Mouse (Mus musculus) ES-E14 (cell line): ENCODE results near the gene Fam3a. TPM values are rescaled to one million over a fixed set of nuclear protein-coding genes. Genes with fewer than 3 reads are reported as not detected.

Source experiments
- DNase-seq: peaks from one replicate; pipeline ENCODE4 v3.0.0-alpha.2; 2013; ENCODE audit warnings: low read depth, low spot score
- H3K27ac ChIP-seq: 2 replicates; pipeline ENCODE4 v1.5.1; 2012; ENCODE audit warnings: low read depth, mild to moderate bottlenecking, low read length, moderate library complexity, mixed read lengths; ENCODE audit not compliant: poor library complexity, insufficient read depth, severe bottlenecking
- H3K36me3 ChIP-seq: 2 replicates; pipeline ENCODE4 v1.6.1; 2012; ENCODE audit warnings: mild to moderate bottlenecking, low read length, moderate library complexity, mixed read lengths; ENCODE audit not compliant: control insufficient read depth, poor library complexity, insufficient read depth, severe bottlenecking
- H3K4me1 ChIP-seq, 2 experiments: fragments of 150-350 bp in 1 of 2; sonication (generic) in 1 of 2; 2 replicates each; pipeline ENCODE4 v1.6.1; 2012; ENCODE audit warnings: low read length in 2 of 2, mild to moderate bottlenecking in 1 of 2, mixed read lengths in 1 of 2; ENCODE audit not compliant: control insufficient read depth in 2 of 2, insufficient read depth in 2 of 2, poor library complexity in 1 of 2
- H3K4me3 ChIP-seq, 2 experiments: fragments of 150-350 bp in 1 of 2; sonication (generic) in 1 of 2; 2 replicates each; pipeline ENCODE4 v1.5.1; 2012; ENCODE audit warnings: low read length in 2 of 2, low read depth in 1 of 2, mild to moderate bottlenecking in 1 of 2, mixed read lengths in 1 of 2; ENCODE audit not compliant: insufficient read depth in 1 of 2, poor library complexity in 1 of 2, severe bottlenecking in 1 of 2
- H3K9ac ChIP-seq: 2 replicates; pipeline ENCODE4 v1.6.1; 2012; ENCODE audit warnings: low read depth, mild to moderate bottlenecking, low read length, mixed read lengths; ENCODE audit not compliant: poor library complexity, insufficient read depth, severe bottlenecking
- H3K9me3 ChIP-seq: fragments of 150-350 bp; sonication (generic); 2 replicates; pipeline ENCODE4 v1.6.1; 2012; ENCODE audit warnings: low read depth, mild to moderate bottlenecking, low read length; ENCODE audit not compliant: control insufficient read depth, insufficient read depth
- CHD2 ChIP-seq: IDR thresholded peaks from 2 replicates; pipeline ENCODE4 v1.6.1; 2014; ENCODE audit warnings: mild to moderate bottlenecking, low read depth, low read length, inconsistent platforms
- HCFC1 ChIP-seq: IDR thresholded peaks from 2 replicates; pipeline ENCODE4 v1.6.1; 2012; ENCODE audit warnings: low read length, inconsistent platforms, borderline replicate concordance; ENCODE audit not compliant: insufficient read depth
- MAFK ChIP-seq: IDR thresholded peaks from 2 replicates; pipeline ENCODE4 v1.6.1; 2014; ENCODE audit warnings: mild to moderate bottlenecking, low read depth, low read length, inconsistent platforms; ENCODE audit not compliant: insufficient read depth
- ZC3H11A ChIP-seq: IDR thresholded peaks from 2 replicates; pipeline ENCODE4 v1.6.1; 2012; ENCODE audit warnings: low read depth, mild to moderate bottlenecking, inconsistent platforms, low read length, borderline replicate concordance
- ZNF384 ChIP-seq: IDR thresholded peaks from 2 replicates; pipeline ENCODE4 v1.6.1; 2012; ENCODE audit warnings: low read depth, low read length, inconsistent platforms
- in situ Hi-C, 2 experiments: fragments of 600-800 bp; cut with MboI; formaldehyde crosslinking; loops; one replicate each; pipeline ENCODE4 v1.15.1; 2025; ENCODE audit warnings: low sequenced_read_pairs in 2 of 2, inconsistent platforms in 1 of 2; ENCODE audit not compliant: unreplicated experiment in 2 of 2
- total RNA-seq: library from RNA; depleted of rRNA; stranded (reverse); fragments of 300-350 nt; gene quantifications from 2 replicates; pipeline ENCODE4 v1.2.3, GENCODE M21; 2012; rRNA removed

Fam3a gene
- total RNA-seq, result 8.9 and 9.6 TPM in 2 replicates

DNA sequence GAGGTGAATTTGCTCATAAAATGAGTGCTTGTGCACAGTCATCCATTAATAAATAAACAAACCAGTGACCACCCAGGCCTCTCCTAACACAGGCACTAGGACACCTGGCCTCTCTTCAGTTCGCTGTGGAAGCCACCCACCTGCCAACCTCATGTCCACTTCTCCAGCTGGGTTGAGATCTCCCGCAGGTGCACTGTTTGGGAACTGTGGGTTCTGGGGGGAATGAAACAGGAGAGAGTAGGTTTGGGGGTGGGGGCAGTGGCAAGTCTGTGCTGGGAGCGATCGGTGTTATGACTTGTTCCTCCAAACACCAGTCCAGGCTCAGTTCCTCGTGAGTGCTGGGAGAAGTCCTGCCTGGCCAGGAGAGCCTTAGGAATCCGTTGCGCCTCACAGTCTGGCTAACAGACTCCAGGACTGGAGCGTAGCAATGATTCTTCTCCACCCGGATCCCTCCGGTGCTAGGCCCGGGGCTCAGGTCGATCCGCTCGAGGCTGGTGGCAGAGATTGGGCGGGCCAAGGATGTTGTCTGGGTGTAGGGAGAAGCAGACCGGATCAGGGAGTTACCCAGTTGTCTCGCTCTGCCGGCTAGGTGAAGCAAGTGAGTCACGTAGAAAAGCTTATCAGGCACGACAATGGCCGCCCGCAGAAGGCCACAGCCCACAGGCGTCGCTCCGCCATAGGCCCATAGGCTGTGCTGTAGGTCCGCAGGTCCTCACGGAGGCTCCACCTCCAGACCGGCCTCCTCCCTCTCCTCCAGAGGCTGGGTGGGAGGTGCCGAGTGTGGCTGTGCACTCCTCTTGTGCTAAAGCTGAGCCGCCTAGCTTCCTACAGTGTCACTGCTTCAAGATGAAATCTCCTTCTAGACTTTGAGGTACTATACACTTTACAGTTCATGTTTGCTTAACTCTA is at the start of gene Fam3a, which contains the start of gene Ikbkg:
Gene Fam3a, minus strand, starts transcription at position 738 of the 909 bp plus-strand sequence.
Gene Ikbkg, plus strand, starts transcription at position 756 of the 909 bp plus-strand sequence.
- in situ Hi-C loops, result no loop called here
- Histone ChIP-seq H3K4me1 (no peaks in the 10 kb centered on the region), H3K36me3 (no peaks in the 10 kb centered on the region), H3K9me3 (no peaks in the 10 kb centered on the region), H3K27ac (peak within 1 kb of the TSS; percentile 82), H3K9ac (peak within 1 kb of the TSS; percentile 93), H3K4me3 (peak within 1 kb of the TSS; percentile 83 to 94)
- TF ChIP-seq HCFC1, result no peak
- no peak for TF ChIP-seq MAFK
- TF ChIP-seq ZNF384, result no peak
- TF ChIP-seq ZC3H11A, result no peak
- no peak for TF ChIP-seq CHD2
- DNase-seq, result peak; percentile 63

DNA sequence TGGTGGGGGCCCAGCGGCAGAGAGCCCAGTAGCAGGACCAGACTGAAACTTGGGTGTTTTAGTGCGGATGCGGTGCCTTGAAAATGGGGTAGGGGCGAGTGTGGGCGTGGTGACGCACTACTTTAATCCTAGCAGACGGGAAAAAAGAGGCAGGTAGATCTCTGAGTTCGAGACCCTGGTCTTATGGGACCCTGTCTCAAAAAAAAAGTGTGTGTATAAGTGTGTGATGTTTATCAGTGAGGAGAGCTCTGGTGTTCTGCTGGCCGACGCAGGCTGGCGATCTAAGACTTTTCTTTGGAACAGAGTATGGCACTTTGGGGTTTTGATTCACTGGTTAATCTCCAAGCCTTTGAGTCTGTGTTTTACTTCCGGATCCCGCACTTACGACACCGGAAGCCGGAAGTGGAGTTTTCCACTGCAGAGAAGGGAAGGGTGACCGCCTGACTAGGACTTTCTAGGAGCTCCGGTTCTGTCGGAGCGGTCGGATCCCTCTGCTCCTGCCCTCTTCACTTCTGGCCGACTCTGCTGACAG is 36.3 kb upstream of the Fam3a start:
- peak; percentile 52 for DNase-seq
- Histone ChIP-seq H3K9ac (peak overlapping the region; percentile 91), H3K4me3 (peak overlapping the region; percentile 82 to 87), H3K9me3 (no peaks in the 10 kb centered on the region), H3K4me1 (no peaks in the 10 kb centered on the region), H3K36me3 (0 out of 2 replicates have a peak, but pooled peaks cover 6% of the 10 kb centered on the region), H3K27ac (peak overlapping the region; percentile 61; the same call in 1 of the 2 replicates)
- in situ Hi-C loops, result no loop called here
- TF ChIP-seq MAFK, result no peak
- TF ChIP-seq CHD2, result no peak
- no peak for TF ChIP-seq ZNF384
- TF ChIP-seq ZC3H11A, result no peak
- TF ChIP-seq HCFC1, result no peak

DNA sequence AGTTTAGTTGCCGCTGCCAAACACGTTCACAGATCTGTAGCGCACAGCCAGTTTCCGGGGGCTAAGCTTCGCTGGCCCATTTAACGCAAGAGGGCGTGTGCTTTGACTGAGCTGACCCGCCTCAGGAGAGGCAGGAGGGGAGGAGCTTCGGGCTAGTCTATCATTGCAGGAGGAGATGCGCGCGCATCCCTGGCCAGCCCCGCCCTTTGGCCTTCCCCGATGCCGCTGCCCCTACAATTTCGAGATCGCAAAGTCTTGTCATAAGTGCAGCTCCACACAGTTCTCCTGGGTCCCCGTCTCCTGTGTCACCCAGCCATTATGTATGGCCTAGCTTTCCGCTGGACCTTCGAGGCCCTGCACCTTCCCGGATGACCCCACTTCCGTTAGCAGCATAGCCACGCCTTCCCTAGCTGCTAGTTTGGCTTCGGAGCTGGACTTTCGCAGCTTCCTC is 35.8 kb upstream of the Fam3a start, which contains the start of gene G6pdx:
Gene G6pdx, minus strand, starts transcription at position 369 of the 451 bp plus-strand sequence.
- TF ChIP-seq ZNF384 (no peak), HCFC1 (0 out of 2 replicates have a peak, but pooled peaks have one; percentile 4), ZC3H11A (no peak)
- Histone ChIP-seq H3K36me3 (0 out of 2 replicates have a peak, but pooled peaks cover 6% of the 10 kb centered on the region), H3K9me3 (no peaks in the 10 kb centered on the region), H3K4me1 (no peaks in the 10 kb centered on the region), H3K4me3 (peak within 1 kb of the TSS; percentile 82 to 87), H3K9ac (peak within 1 kb of the TSS; percentile 91), H3K27ac (peak within 1 kb of the TSS; percentile 61; the same call in 1 of the 2 replicates)
- in situ Hi-C loops, result no loop called here
- peak; percentile 66 for DNase-seq

DNA sequence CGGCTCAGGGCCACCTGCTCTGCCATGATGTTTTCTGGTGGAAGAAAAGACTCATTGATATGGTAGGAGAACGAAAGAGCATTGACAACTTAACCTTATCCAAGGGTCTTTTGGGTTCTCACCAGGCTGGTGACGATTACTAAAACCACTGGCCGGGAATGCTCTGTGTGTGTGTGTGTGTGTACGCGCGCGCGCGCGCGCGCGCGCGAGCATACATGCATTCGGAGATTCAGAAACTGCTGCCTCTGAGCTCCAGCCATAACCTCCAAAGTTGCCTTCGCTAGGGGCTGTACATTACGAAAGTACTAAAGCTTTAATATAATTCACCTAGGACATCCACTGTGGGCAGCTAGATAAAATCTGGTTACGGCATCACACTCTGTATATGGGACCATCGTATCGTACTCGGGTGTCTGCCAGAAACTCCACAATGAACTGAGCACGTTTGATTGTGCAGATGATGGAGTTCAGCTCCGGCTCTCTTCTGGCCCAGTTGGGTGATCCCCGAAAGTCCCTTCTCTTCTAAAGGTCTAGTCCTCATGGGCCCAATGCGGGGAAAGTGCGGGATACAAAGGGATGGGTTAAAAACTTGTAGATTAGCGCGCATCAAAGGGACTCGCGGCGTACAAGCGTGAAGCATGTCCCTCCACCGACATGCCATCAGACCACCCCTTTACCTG is 35.2 kb upstream of the Fam3a start:
- in situ Hi-C loops, result no loop called here
- Histone ChIP-seq H3K9ac (peak overlapping the region; percentile 78), H3K36me3 (0 out of 2 replicates have a peak, but pooled peaks cover 3% of the 10 kb centered on the region), H3K9me3 (no peaks in the 10 kb centered on the region), H3K4me3 (peak overlapping the region; percentile 82 to 87), H3K4me1 (no peaks in the 10 kb centered on the region), H3K27ac (no peak overlapping the region)
- DNase-seq, result no peak
- TF ChIP-seq MAFK (no peak), ZNF384 (no peak), HCFC1 (no peak), CHD2 (no peak), ZC3H11A (no peak)
